Mouse (Mus musculus) kidney, postnatal 0 days (tissue): ENCODE results near the gene Rpl6. TPM values are rescaled to one million over a fixed set of nuclear protein-coding genes. Genes with fewer than 3 reads are reported as not detected.
A peak's percentile ranks its signal among the peaks of the same experiment; 100 is the strongest.

ENCODE experiments used
- ATAC-seq: fragments of 200-750 bp; cut with Nextera tagmentation; replicated peaks from 2 replicates; pipeline ENCODE4 v1.8.0; 2017; ENCODE audit warnings: low read depth, moderate number of reproducible peaks, moderate TSS enrichment, moderate library complexity; ENCODE audit not compliant: low FRiP score
- DNase-seq: peaks from one replicate; pipeline ENCODE4 v3.0.0-alpha.2; 2016; ENCODE audit warnings: low spot score
- H3K27ac ChIP-seq: fragments of 300-500 bp; sonication (generic); 2 replicates; pipeline ENCODE4 v1.5.1; 2014; ENCODE audit warnings: mild to moderate bottlenecking
- H3K27me3 ChIP-seq: fragments of 300-500 bp; sonication (generic); 2 replicates; pipeline ENCODE4 v1.6.1; 2014; ENCODE audit warnings: low read length, mixed read lengths; ENCODE audit not compliant: insufficient read depth
- H3K36me3 ChIP-seq: fragments of 300-500 bp; sonication (generic); 2 replicates; pipeline ENCODE4 v1.6.1; 2014; ENCODE audit warnings: low read length, mixed read lengths; ENCODE audit not compliant: insufficient read depth
- H3K4me1 ChIP-seq: fragments of 300-500 bp; sonication (generic); replicated peaks from 2 replicates; pipeline ENCODE4 v1.6.1; 2014; ENCODE audit warnings: antibody characterized with exemption, low read length, mixed read lengths; ENCODE audit not compliant: insufficient read depth
- H3K4me2 ChIP-seq: fragments of 300-500 bp; sonication (generic); 2 replicates; pipeline ENCODE4 v1.6.1; 2014; ENCODE audit warnings: mild to moderate bottlenecking, low read length, moderate library complexity, mixed read lengths
- H3K4me3 ChIP-seq: fragments of 300-500 bp; sonication (generic); replicated peaks from 2 replicates; pipeline ENCODE4 v1.5.1; 2014; ENCODE audit warnings: low read depth, low read length
- H3K9ac ChIP-seq: fragments of 300-500 bp; sonication (generic); 2 replicates; pipeline ENCODE4 v1.6.1; 2014; ENCODE audit warnings: low read depth, low read length
- H3K9me3 ChIP-seq: fragments of 300-500 bp; sonication (generic); replicated peaks from 2 replicates; pipeline ENCODE4 v1.6.1; 2016; ENCODE audit warnings: low read length, inconsistent platforms, mixed read lengths
- CTCF ChIP-seq: IDR thresholded peaks from 2 replicates; pipeline ENCODE4 v1.5.1; 2016; ENCODE audit warnings: antibody characterized with exemption, low read depth, mild to moderate bottlenecking, moderate library complexity
- WGBS: fragments of 180-500 bp; shearing (Covaris S2); extraction: QIAGEN DNeasy Blood & Tissue Kit; methylation state at CpG from one replicate; pipeline ENCODE4 v1.1.7; 2014; 5-methylcytosine and 5-hydroxymethylcytosine counted together
- polyA plus RNA-seq: library from polyadenylated mRNA; unstranded; fragments of >200 nt; fragmentation: Nextera tagmentation; extraction: Ambion mirVana; gene quantifications from 2 replicates; pipeline ENCODE4 v1.2.1, GENCODE M21; 2015

Gene Rpl6
- polyA plus RNA-seq, 1 experiment from 2014 or later = 681 TPM

- peak within 1 kb of the TSS; percentile 78 for H3K4me2 ChIP-seq
- H3K4me3 ChIP-seq = peak within 1 kb of the TSS; percentile 96
- no peaks in the 10 kb centered on the region for H3K9me3 ChIP-seq
- H3K27ac ChIP-seq = peak within 1 kb of the TSS; percentile 86
- peak; percentile 94 for ATAC-seq
- DNase-seq = peak; percentile 91
- no peaks in the 10 kb centered on the region for H3K36me3 ChIP-seq
- TF ChIP-seq CTCF = no peak
- H3K9ac ChIP-seq = peak within 1 kb of the TSS; percentile 96
- WGBS = under 1% methylated on average over 85 of the region's 98 CpGs
- H3K27me3 ChIP-seq = no peaks in the 10 kb centered on the region
- H3K4me1 ChIP-seq = peaks cover 4% of the 10 kb centered on the region; the same call in 1 of the 2 replicates
Measured at GRCm38 (mm10) chr5:121190836-121191583, 13.3 kb upstream of the Rpl6 start, which contains the start of gene Ptpn11. Gene Ptpn11 (minus strand): TSS chr5:121191397.

- DNase-seq (no peak), ATAC-seq (peak; percentile 24; the same call in 1 of the 2 replicates)
- TF ChIP-seq CTCF = no peak
- Histone ChIP-seq H3K27me3 (no peaks in the 10 kb centered on the region), H3K4me3 (peak overlapping the region; percentile 96), H3K36me3 (no peaks in the 10 kb centered on the region), H3K9ac (peak overlapping the region; percentile 96), H3K4me1 (peaks cover 4% of the 10 kb centered on the region; the same call in 1 of the 2 replicates), H3K27ac (peak overlapping the region; percentile 86), H3K9me3 (no peaks in the 10 kb centered on the region), H3K4me2 (peak overlapping the region; percentile 78)
- WGBS = 9% methylated on average over 17 of the region's 17 CpGs
Measured at GRCm38 (mm10) chr5:121191584-121191906, 12.7 kb upstream of the Rpl6 start.

- Histone ChIP-seq H3K4me3 (no peak overlapping the region), H3K4me1 (peaks cover 4% of the 10 kb centered on the region; the same call in 1 of the 2 replicates), H3K27me3 (no peaks in the 10 kb centered on the region), H3K9me3 (no peaks in the 10 kb centered on the region), H3K9ac (no peak overlapping the region), H3K27ac (no peak overlapping the region), H3K36me3 (no peaks in the 10 kb centered on the region), H3K4me2 (no peak overlapping the region)
- WGBS = 33% methylated on average over 1 of the region's 1 CpGs
- DNase-seq = no peak
- no peak for TF ChIP-seq CTCF
- no peak for ATAC-seq
Measured at GRCm38 (mm10) chr5:121194173-121194572, 10.1 kb upstream of the Rpl6 start.

- Histone ChIP-seq H3K9me3 (no peaks in the 10 kb centered on the region), H3K4me3 (no peak overlapping the region), H3K27me3 (no peaks in the 10 kb centered on the region), H3K9ac (no peak overlapping the region), H3K27ac (no peak overlapping the region), H3K4me1 (no peaks in the 10 kb centered on the region), H3K36me3 (no peaks in the 10 kb centered on the region), H3K4me2 (no peak overlapping the region)
- no peak for TF ChIP-seq CTCF
- WGBS = 31% methylated on average over 5 of the region's 5 CpGs
- ATAC-seq = no peak
- DNase-seq = no peak
Measured at GRCm38 (mm10) chr5:121196764-121197163, 7.5 kb upstream of the Rpl6 start.

- Histone ChIP-seq H3K9ac (no peak overlapping the region), H3K4me3 (no peak overlapping the region), H3K9me3 (no peaks in the 10 kb centered on the region), H3K4me1 (no peaks in the 10 kb centered on the region), H3K36me3 (no peaks in the 10 kb centered on the region), H3K4me2 (no peak overlapping the region), H3K27ac (no peak overlapping the region), H3K27me3 (no peaks in the 10 kb centered on the region)
- ATAC-seq (no peak), DNase-seq (no peak)
- no peak for TF ChIP-seq CTCF
- WGBS = 76% methylated on average over 2 of the region's 2 CpGs
Measured at GRCm38 (mm10) chr5:121197337-121197736, 6.9 kb upstream of the Rpl6 start.

- Histone ChIP-seq H3K9ac (no peak overlapping the region), H3K4me2 (no peak overlapping the region), H3K36me3 (no peaks in the 10 kb centered on the region), H3K27me3 (no peaks in the 10 kb centered on the region), H3K4me1 (no peaks in the 10 kb centered on the region), H3K27ac (no peak overlapping the region), H3K4me3 (no peak overlapping the region), H3K9me3 (no peaks in the 10 kb centered on the region)
- TF ChIP-seq CTCF = no peak
- DNase-seq (no peak), ATAC-seq (no peak)
- WGBS = 85% methylated on average over 5 of the region's 5 CpGs
Measured at GRCm38 (mm10) chr5:121198376-121198775, 5.9 kb upstream of the Rpl6 start.
